Mouse (Mus musculus): Measurements from ENCODE around the gene BC034090.

- TF ChIP-seq FLI1 (IDR thresholded peaks at IDR 0.05; ENCODE audit: low read length) (no peak), GATA1 (IDR thresholded peaks at IDR 0.05; ENCODE audit: borderline replicate concordance, low read length) (no peak)
These were observed 55.6 kb downstream of the BC034090 start for GRCm38 (mm10) chr1:155188656-155189055.

Data from megakaryocyte, embryonic 14.5 days (primary cell).